Mouse (Mus musculus) heart, postnatal 0 days (tissue): ENCODE measurements around the gene Morn3.

ENCODE experiments used
- CTCF ChIP-seq: IDR thresholded peaks from 2 replicates; pipeline ENCODE4 v1.5.1; 2016; ENCODE audit warnings: antibody characterized with exemption, control low read depth, low read depth
- EP300 ChIP-seq: IDR thresholded peaks from 2 replicates; pipeline ENCODE4 v1.6.1; 2016; ENCODE audit warnings: antibody characterized with exemption, low read depth

DNA sequence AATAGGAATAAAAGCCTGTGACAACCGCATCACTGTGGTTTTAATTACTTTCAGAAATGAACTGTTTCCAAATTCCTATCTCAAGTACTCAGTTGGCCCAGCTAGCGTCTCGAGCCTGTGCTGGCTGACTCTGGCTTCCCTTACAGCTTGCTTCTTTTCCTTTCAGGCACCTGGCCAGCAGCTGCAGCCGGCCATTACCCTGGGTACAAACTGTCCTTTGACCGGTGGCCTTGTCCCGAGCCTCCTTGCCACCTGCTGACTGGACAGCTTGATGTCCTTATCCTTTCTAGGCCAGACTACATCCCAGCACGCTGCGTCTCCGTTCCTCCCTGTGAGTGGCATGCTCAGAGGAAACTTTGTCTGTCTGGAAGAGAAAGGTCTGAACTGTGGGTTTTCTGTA lies 4.1 kb upstream of the Morn3 start:
- no peak for TF ChIP-seq CTCF
- no peak for TF ChIP-seq EP300
